Mouse (Mus musculus): ENCODE data around the gene Abtb2. TPM values are rescaled to one million over a fixed set of nuclear protein-coding genes. Genes with fewer than 3 reads are reported as not detected.

Gene Abtb2
- polyA plus RNA-seq, 1 experiment from 2014 or later = 18.6 TPM

DNA sequence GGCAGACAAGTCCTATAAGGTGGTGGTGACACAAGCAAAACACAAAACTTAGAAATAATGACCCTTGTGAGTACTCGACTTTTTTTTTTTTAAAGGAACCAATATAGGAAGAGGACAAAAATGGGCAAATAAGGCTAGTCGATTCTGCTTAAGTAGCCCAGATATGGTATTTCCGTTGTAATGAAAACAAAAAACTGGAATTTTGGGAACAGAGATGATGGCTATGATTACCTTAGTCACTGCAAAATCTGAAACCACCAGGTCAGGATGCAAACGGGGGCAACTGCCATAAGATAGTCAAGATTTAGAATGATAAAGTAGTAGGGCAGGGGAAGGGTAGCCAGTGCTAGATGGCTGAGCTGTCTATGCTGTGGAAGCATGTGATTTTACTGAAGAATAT lies 195.9 kb downstream of the Abtb2 start:
- peak overlapping the region; percentile 87 for H3K4me2 ChIP-seq (ENCODE audit: low read length)
- no peak overlapping the region for H3K27ac ChIP-seq (replicated peaks in 1 of 2; ENCODE audit: control insufficient read depth in 1 of 2, insufficient read depth in 1 of 2, low read depth in 2 of 2, low read length in 2 of 2)
- 36% methylated on average over 4 of the region's 4 CpGs for WGBS
- peak overlapping the region in 1 of 2 experiments; percentile 56; a peak in 1 of 4 replicates for H3K4me3 ChIP-seq (ENCODE audit: control insufficient read depth in 1 of 2, insufficient read depth in 1 of 2, low read depth in 1 of 2, low read length in 2 of 2)
- peaks cover 0 to 6% of the 10 kb centered on the region in 2 experiments; a peak in 1 of 4 replicates for H3K4me1 ChIP-seq (ENCODE audit: control insufficient read depth in 2 of 2, insufficient read depth in 2 of 2, low read length in 2 of 2)
- H3K36me3 ChIP-seq (ENCODE audit: control insufficient read depth, insufficient read depth, low read length) = peaks cover 34% of the 10 kb centered on the region
- no peaks in the 10 kb centered on the region for H3K27me3 ChIP-seq (ENCODE audit: control insufficient read depth, insufficient read depth, low read length)
- no peak for ATAC-seq (ENCODE audit: insufficient number of reproducible peaks, insufficient read depth, low FRiP score, low read depth)
- H3K9me3 ChIP-seq (ENCODE audit: control insufficient read depth, low read length) = no peaks in the 10 kb centered on the region
- H3K9ac ChIP-seq (ENCODE audit: low read length) = no peak overlapping the region

DNA sequence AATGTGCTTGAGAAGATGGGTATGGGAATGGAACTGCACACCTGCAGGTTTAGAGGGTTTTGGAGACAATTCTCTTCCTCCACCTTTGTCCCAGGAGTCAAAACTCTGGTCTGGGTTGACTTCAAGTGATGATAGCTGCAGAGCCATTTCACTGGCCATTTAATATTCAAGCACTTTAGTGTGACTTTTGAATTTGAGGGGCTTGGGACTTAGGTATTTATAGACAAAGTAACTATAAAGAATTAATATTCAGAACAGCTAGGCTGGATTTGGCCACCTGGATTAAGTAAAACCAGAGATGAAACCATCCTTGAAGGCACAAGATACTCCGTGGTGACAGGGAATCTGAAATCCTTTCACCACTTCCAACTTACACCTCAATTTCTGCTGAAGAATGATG lies 196.4 kb downstream of the Abtb2 start:
- Histone ChIP-seq H3K4me3 (ENCODE audit: control insufficient read depth in 1 of 2, insufficient read depth in 1 of 2, low read depth in 1 of 2, low read length in 2 of 2) (no peak overlapping the region), H3K36me3 (ENCODE audit: control insufficient read depth, insufficient read depth, low read length) (peaks cover 35% of the 10 kb centered on the region), H3K27ac (replicated peaks in 1 of 2; ENCODE audit: control insufficient read depth in 1 of 2, insufficient read depth in 1 of 2, low read depth in 2 of 2, low read length in 2 of 2) (no peak overlapping the region), H3K9me3 (ENCODE audit: control insufficient read depth, low read length) (no peaks in the 10 kb centered on the region), H3K4me2 (ENCODE audit: low read length) (no peak overlapping the region), H3K9ac (ENCODE audit: low read length) (no peak overlapping the region), H3K4me1 (ENCODE audit: control insufficient read depth in 2 of 2, insufficient read depth in 2 of 2, low read length in 2 of 2) (peaks cover 0 to 6% of the 10 kb centered on the region in 2 experiments; a peak in 1 of 4 replicates), H3K27me3 (ENCODE audit: control insufficient read depth, insufficient read depth, low read length) (no peaks in the 10 kb centered on the region)
- no peak for ATAC-seq (ENCODE audit: insufficient number of reproducible peaks, insufficient read depth, low FRiP score, low read depth)
- 46% methylated on average over 1 of the region's 1 CpGs for WGBS

Other genes with a start within 250 kb of the Abtb2 start
- gene Elf5, start 154.6 kb upstream of the Abtb2 start, polyA plus RNA-seq (2014; fragmentation: Nextera tagmentation; extraction: Ambion mirVana) = 0.11 TPM in 1 of 2 replicates, not detected in the other
- 93.7 and 96.6 TPM in 2 replicates for gene Cat, start 81.2 kb upstream of the Abtb2 start, polyA plus RNA-seq (2014; fragmentation: Nextera tagmentation; extraction: Ambion mirVana)
- gene Nat10, start 195.0 kb downstream of the Abtb2 start, polyA plus RNA-seq (2014; fragmentation: Nextera tagmentation; extraction: Ambion mirVana) = 15.3 and 16.3 TPM in 2 replicates
- gene Caprin1, start 231.3 kb downstream of the Abtb2 start, polyA plus RNA-seq (2014; fragmentation: Nextera tagmentation; extraction: Ambion mirVana) = 240 and 244 TPM in 2 replicates

All from heart, embryonic 14.5 days (tissue).